ENCODE assay signal across 8 mouse cellular contexts in genomic region chr7:99980132-99980591, GRCm38 (mm10). TPM values are rescaled to one million over a fixed set of nuclear protein-coding genes. Genes with fewer than 3 reads are reported as not detected.
DNase-seq lines count a peak whose midpoint lies in the region; ATAC-seq and TF ChIP-seq lines count a peak whose summit lies in the region.

Gene Rnf169 (minus strand): TSS chr7:99980448.

- peak; percentile 90 to 91 for DNase-seq in B cell, adult 2 months
- DNase-seq in brain, adult 2 months (ENCODE audit: low read depth, low spot score): peak; percentile 98
- DNase-seq in kidney, postnatal 0 days (ENCODE audit: low spot score): peak; percentile 99
- DNase-seq in liver, embryonic 11.5 days (ENCODE audit: low spot score): peak; percentile 90
- DNase-seq in naive thymus-derived CD4-positive, alpha-beta T cell, adult 2 months (ENCODE audit: low read depth): peak; percentile 87

- H3K27me3 ChIP-seq in heart, embryonic 11.5 days (ENCODE audit: control insufficient read depth, insufficient read depth, low read length): no peaks in the 10 kb centered on the region
- no peaks in the 10 kb centered on the region for H3K27me3 ChIP-seq in kidney, postnatal 0 days (ENCODE audit: insufficient read depth, low read length)
- H3K27me3 ChIP-seq in liver, embryonic 11.5 days (replicated peaks; ENCODE audit: control insufficient read depth, insufficient read depth, low read length): no peaks in the 10 kb centered on the region
- no peaks in the 10 kb centered on the region for H3K27me3 ChIP-seq in stomach, embryonic 14.5 days (ENCODE audit: control insufficient read depth, insufficient read depth, low read length)

- peak within 1 kb of the TSS; percentile 96 for H3K9ac ChIP-seq in heart, embryonic 11.5 days (ENCODE audit: low read depth, low read length)
- peak within 1 kb of the TSS; percentile 99 for H3K9ac ChIP-seq in kidney, postnatal 0 days (ENCODE audit: low read depth, low read length)
- peak within 1 kb of the TSS; percentile 98 for H3K9ac ChIP-seq in liver, embryonic 11.5 days (ENCODE audit: low read depth, low read length)
- H3K9ac ChIP-seq in stomach, embryonic 14.5 days (replicated peaks; ENCODE audit: low read depth, low read length): peak within 1 kb of the TSS; percentile 92

- 0% methylated on average over 51 of the region's 55 CpGs for WGBS in heart, embryonic 11.5 days (ENCODE audit: insufficient replicate concordance)
- WGBS in kidney, postnatal 0 days: 1% methylated on average over 52 of the region's 55 CpGs
- under 1% methylated on average over 53 of the region's 55 CpGs for WGBS in liver, embryonic 11.5 days
- whole genome bisulfite sequencing in stomach, embryonic 14.5 days: under 1% methylated on average over 50 of the region's 55 CpGs

- peak within 1 kb of the TSS; percentile 87 for H3K4me3 ChIP-seq in heart, embryonic 11.5 days (ENCODE audit: low read depth, low read length)
- H3K4me3 ChIP-seq in kidney, postnatal 0 days (replicated peaks; ENCODE audit: low read depth, low read length): peak within 1 kb of the TSS; percentile 88
- peak within 1 kb of the TSS; percentile 86 for H3K4me3 ChIP-seq in liver, embryonic 11.5 days (ENCODE audit: low read depth, low read length)
- H3K4me3 ChIP-seq in stomach, embryonic 14.5 days (ENCODE audit: low read depth, low read length): peak within 1 kb of the TSS; percentile 98

- H3K9me3 ChIP-seq in heart, embryonic 11.5 days (replicated peaks; ENCODE audit: control insufficient read depth, low read length): no peaks in the 10 kb centered on the region
- H3K9me3 ChIP-seq in kidney, postnatal 0 days (replicated peaks; ENCODE audit: low read length): no peaks in the 10 kb centered on the region
- no peaks in the 10 kb centered on the region for H3K9me3 ChIP-seq in liver, embryonic 11.5 days (ENCODE audit: control insufficient read depth, low read length)
- H3K9me3 ChIP-seq in stomach, embryonic 14.5 days (ENCODE audit: control insufficient read depth, low read depth, low read length): no peaks in the 10 kb centered on the region

- no peaks in the 10 kb centered on the region for H3K36me3 ChIP-seq in heart, embryonic 11.5 days (ENCODE audit: control insufficient read depth, insufficient read depth, low read length)
- H3K36me3 ChIP-seq in kidney, postnatal 0 days (ENCODE audit: insufficient read depth, low read length): no peaks in the 10 kb centered on the region
- no peaks in the 10 kb centered on the region for H3K36me3 ChIP-seq in liver, embryonic 11.5 days (ENCODE audit: control insufficient read depth, insufficient read depth, low read length)
- H3K36me3 ChIP-seq in stomach, embryonic 14.5 days (ENCODE audit: control insufficient read depth, insufficient read depth, low read length): no peaks in the 10 kb centered on the region

- H3K4me2 ChIP-seq in heart, embryonic 11.5 days: peak within 1 kb of the TSS; percentile 60
- peak within 1 kb of the TSS; percentile 82 for H3K4me2 ChIP-seq in kidney, postnatal 0 days (ENCODE audit: low read length)
- peak within 1 kb of the TSS; percentile 77 for H3K4me2 ChIP-seq in liver, embryonic 11.5 days
- peak within 1 kb of the TSS; percentile 69 for H3K4me2 ChIP-seq in stomach, embryonic 14.5 days (replicated peaks; ENCODE audit: low read depth, low read length)

- H3K4me1 ChIP-seq in heart, embryonic 11.5 days (ENCODE audit: control insufficient read depth, insufficient read depth, low read length): peaks cover 9% of the 10 kb centered on the region; the same call in 1 of the 2 replicates
- 0 out of 2 replicates have a peak, but pooled peaks cover 4% of the 10 kb centered on the region for H3K4me1 ChIP-seq in kidney, postnatal 0 days (replicated peaks; ENCODE audit: insufficient read depth, low read length)
- H3K4me1 ChIP-seq in liver, embryonic 11.5 days (replicated peaks; ENCODE audit: control insufficient read depth, insufficient read depth, low read length): peaks cover 16% of the 10 kb centered on the region
- H3K4me1 ChIP-seq in stomach, embryonic 14.5 days (ENCODE audit: control insufficient read depth, insufficient read depth, low read length): peaks cover 9% of the 10 kb centered on the region; the same call in 1 of the 2 replicates

- peak within 1 kb of the TSS; percentile 92 for H3K27ac ChIP-seq in heart, embryonic 11.5 days (ENCODE audit: low read depth, low read length)
- H3K27ac ChIP-seq in kidney, postnatal 0 days: peak within 1 kb of the TSS; percentile 98
- H3K27ac ChIP-seq in liver, embryonic 11.5 days (ENCODE audit: low read depth, low read length): peak within 1 kb of the TSS; percentile 90
- peak within 1 kb of the TSS; percentile 92 for H3K27ac ChIP-seq in stomach, embryonic 14.5 days (ENCODE audit: low read length)

- no peak for TF ChIP-seq CTCF in kidney, postnatal 0 days (IDR thresholded peaks at IDR 0.05; ENCODE audit: low read depth)

- peak; percentile 100 for ATAC-seq in erythroblast, adult 5-6 weeks (replicated peaks; ENCODE audit: low FRiP score, poor library complexity, severe bottlenecking)
- ATAC-seq in heart, embryonic 11.5 days (replicated peaks; ENCODE audit: insufficient number of reproducible peaks, low FRiP score, low TSS enrichment): peak; percentile 91
- ATAC-seq in kidney, postnatal 0 days (replicated peaks; ENCODE audit: low FRiP score, low read depth): peak; percentile 88
- ATAC-seq in liver, embryonic 11.5 days (replicated peaks; ENCODE audit: low FRiP score): peak; percentile 91
- ATAC-seq in stomach, embryonic 14.5 days (ENCODE audit: insufficient number of reproducible peaks, insufficient read depth, low FRiP score, low read depth): peak; percentile 89

RNA-seq across cellular contexts. Expression of gene Rnf169, which starts in this region (rescaled TPM):
- 2.3 and 5.6 TPM in 2 replicates for total RNA-seq in erythroblast, adult 5-6 weeks (2015; ENCODE audit: low replicate concordance)
- total RNA-seq in erythroblast, adult 5-6 weeks (2017; ENCODE audit: low replicate concordance): 4.0 and 5.3 TPM in 2 replicates
- 4.3 and 4.7 TPM in 2 replicates for polyA plus RNA-seq in heart, embryonic 11.5 days (2014; fragmentation: Nextera tagmentation; extraction: Ambion mirVana)
- 4.4 and 5.0 TPM in 2 replicates for polyA plus RNA-seq in kidney, postnatal 0 days (2015; fragmentation: Nextera tagmentation; extraction: Ambion mirVana)
- 3.7 and 4.3 TPM in 2 replicates for polyA plus RNA-seq in liver, embryonic 11.5 days (2014; fragmentation: Nextera tagmentation; extraction: Ambion mirVana)
- polyA plus RNA-seq in stomach, embryonic 14.5 days (2014; fragmentation: Nextera tagmentation; extraction: Ambion mirVana): 8.9 and 9.9 TPM in 2 replicates

Comparison
In these comparisons a context has a peak if more than half of its experiments do, and no peak if none do; other contexts are left out.
1. Peak in every context shown above with its lines: DNase-seq, ATAC-seq, H3K4me3 ChIP-seq and H3K27ac ChIP-seq.